Mouse (Mus musculus) cerebellum, adult 9-11 months (tissue): Measurements from ENCODE around the gene 9530068E07Rik.
A peak's percentile ranks its signal among the peaks of the same experiment; 100 is the strongest.

Experiments used
- DNase-seq: peaks from one replicate; pipeline ENCODE4 v3.0.0; 2022

The 9530068E07Rik gene

GRCm38 (mm10) chr11:52431594-52431993 is 35.4 kb downstream of the 9530068E07Rik start:
- no peak for DNase-seq

DNA sequence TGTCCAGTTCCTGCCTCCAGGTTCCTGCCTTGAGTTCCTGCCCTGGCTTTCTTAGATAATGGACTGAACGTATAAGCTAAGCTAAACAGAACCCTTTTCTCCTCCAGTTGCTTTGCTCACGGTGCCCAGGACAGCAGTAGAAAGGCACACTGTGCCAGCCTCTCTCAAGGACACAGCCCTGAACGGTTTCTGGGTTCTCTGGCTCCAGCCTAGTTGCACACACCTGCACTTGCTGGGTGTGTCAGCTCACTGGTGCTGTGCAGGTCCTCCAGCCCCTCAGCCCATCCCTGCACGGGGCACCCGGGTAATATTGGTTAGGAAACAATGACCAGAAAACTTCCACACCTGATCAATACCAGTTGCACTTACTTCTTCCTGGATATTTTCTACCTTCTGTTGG is 35.9 kb downstream of the 9530068E07Rik start:
- DNase-seq = no peak

DNA sequence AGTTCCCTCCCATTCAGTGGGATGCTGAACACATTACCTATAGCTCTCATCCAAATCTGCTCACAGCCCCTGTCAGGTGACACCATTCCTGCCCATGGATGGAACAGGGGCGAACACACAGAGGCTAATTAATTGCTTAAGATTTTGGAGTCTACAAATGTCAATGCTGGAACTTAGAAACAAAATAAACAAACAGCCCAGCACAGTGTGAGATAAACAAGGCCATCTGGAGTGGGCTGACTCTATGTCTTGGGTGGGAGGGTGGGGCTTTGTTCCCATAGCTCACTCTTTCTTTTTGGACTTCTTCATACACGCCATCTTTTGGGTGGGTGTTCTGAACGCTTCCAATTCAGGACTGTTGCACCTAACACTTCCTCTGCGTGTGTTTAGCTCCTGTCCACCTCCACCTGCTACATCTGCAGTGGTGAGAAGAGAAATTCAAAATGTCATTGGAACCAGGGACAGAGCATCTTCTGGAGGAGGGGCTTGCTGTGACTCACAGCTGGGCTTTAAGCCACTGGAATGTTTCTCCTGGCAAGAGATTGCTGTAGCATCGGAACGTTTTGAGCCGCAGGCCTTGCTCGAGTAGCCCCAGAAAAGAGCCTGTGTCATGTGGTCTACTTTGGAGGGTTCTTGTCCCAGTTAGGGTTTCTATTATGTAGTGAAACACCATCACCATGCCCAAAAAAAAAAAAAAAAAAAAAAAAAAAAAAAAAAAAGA is 37.0 kb downstream of the 9530068E07Rik start:
- DNase-seq = no peak

- no peak for DNase-seq
Observed at GRCm38 (mm10) chr11:52433797-52434195, 37.6 kb downstream of the 9530068E07Rik start.

DNA sequence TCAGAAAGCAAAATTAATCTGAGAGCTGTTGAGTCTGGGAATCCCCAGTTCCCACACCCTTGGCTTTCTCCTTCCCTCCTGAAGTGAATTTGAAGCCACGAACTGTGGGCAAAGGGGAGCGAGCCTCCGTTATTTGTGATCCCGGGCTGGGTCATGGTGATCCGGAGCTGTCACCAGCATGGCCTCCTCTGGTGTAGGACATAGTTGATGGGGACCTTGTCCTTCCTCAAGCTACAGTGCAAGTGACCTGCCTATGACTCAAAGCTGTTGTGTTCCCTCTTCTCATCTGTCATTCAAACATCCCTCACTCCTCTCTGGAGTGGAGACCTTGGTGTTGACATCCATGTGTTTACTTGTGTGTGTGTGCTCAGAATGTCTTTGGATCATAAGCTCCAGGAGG is 39.2 kb downstream of the 9530068E07Rik start:
- no peak for DNase-seq

DNA sequence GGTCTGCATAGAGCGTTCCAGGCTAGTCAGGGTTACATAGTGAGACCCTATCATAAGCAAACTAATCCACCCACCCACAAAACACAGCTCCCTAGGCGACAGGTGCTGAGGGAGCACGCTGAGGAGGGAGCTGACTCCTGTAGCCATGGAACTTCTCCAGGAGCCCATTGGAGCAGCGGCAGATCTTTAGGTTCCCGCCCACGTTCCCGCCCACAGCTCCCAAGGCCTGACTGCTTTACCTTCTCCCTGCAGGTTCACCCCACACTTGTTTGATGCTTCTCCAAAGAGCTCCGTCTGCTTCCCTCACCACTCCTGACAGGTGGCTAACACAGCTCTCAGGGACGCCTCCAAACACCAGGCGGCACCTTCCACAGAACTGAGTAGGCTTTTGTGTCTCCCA is 40.9 kb downstream of the 9530068E07Rik start:
- no peak for DNase-seq

- DNase-seq = no peak
Observed at GRCm38 (mm10) chr11:52441096-52441495, 44.9 kb downstream of the 9530068E07Rik start.

DNA sequence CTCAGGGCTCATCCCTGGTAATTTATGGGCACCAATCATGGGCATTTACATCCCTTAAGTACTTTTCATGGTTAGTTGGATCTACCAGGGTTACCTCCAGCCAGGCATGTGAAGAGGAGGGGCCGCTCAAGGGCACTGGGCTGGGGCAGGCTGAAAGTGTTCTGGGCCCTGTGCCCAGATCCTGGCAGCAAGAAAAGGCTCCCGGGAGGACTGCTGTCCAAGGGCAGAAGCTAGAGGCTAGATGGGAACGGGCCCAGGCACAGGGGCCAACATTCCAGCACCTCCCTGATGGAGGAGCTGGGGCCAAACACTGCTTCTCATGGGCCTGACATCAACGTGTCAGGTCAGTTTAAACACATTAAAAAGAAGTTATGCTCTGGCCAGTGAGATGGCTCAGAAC is 51.0 kb downstream of the 9530068E07Rik start:
- peak; percentile 34 for DNase-seq

GRCm38 (mm10) chr11:52449004-52449403 is 52.8 kb downstream of the 9530068E07Rik start:
- DNase-seq = no peak

DNA sequence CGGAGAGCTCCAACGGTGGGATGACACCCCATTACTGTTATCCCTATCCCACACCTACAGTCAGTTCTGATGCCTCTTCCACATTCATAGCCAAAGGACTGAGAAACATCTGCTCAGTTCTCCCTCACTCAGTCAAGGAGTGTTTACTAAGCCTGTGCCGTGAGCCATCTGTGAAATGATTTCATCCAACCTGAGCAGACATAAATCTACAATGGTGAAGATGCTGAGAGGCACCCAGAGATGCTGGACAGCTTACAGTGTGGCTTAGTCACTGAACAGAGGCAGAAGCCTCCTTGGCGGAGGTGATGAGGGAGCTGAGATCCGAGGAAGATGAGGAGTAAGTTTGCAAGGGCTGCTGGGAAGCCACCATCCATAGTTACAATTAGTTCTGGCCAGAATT is 62.1 kb downstream of the 9530068E07Rik start:
- no peak for DNase-seq
